Mouse (Mus musculus) frontal cortex, postnatal 36 days (tissue): ENCODE measurements at regions not wholly inside any gene's neighbourhood (a gene's known extent, or its start where the extent isn't known, plus 50 kb on each side); places are given as distances from the start of the nearest gene placed in this dataset.

Experiments
- DNase-seq, 2 experiments: peaks; one replicate each; pipeline ENCODE4 v3.0.0; 2022; ENCODE audit warnings: low spot score in 2 of 2

GRCm38 (mm10) chr9:61675366-61675765, 239.0 kb downstream of the Rplp1 start:
- no peak for DNase-seq

DNA sequence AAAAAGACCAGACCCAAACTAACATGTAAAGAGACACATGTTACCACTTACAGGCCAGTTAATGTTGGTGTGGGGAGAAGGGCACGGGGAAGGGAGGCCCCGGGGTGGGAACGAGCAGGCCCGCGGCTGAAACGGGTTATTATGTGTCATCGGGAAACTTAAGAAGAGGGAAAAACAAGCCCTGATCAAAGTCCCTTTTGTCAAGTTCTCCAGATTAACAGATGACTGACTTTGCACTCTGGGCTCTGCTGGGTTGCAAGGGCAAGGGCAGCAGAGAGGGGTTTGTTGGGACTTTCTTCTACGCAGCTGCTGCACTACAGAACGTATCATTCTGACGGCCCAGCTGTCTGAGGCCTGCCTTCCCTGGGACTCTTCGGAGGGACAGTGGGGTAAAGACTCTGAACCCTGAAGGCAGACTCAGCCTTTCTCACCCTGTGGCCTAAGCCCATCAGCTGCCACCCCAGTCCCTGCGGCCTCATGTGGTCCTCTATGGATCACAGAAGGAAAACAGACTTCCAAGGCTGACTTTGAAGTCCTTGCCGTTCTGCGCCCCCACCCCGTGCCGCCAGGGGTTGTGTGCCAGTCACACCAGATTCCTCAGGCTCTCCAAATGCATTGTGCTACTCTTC, 240.7 kb downstream of the Rplp1 start:
- DNase-seq: no peak

- no peak for DNase-seq
Measured at GRCm38 (mm10) chr9:61670986-61671385, 243.4 kb downstream of the Rplp1 start.

- no peak for DNase-seq
Measured at GRCm38 (mm10) chr9:61669729-61670520, 244.4 kb downstream of the Rplp1 start.

DNA sequence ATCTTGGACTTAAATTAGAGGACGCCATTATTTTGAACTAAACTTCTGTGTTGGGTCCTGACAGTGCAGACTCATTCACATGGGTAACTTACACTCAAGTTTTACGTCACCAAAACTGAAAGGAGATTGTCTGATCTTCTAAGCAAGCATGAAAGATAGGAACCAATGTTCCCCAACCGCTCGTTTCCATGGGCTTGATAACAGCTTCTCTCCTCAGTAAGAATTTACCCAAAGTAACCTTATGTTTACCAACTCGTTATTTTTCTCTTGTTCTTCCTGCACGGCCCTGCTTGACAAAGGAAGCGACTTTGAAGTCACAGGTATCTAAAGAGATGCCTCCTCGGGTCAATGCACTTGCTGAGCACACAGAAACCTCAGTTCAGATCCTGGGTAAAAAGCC, 245.6 kb downstream of the Rplp1 start:
- DNase-seq: no peak

DNA sequence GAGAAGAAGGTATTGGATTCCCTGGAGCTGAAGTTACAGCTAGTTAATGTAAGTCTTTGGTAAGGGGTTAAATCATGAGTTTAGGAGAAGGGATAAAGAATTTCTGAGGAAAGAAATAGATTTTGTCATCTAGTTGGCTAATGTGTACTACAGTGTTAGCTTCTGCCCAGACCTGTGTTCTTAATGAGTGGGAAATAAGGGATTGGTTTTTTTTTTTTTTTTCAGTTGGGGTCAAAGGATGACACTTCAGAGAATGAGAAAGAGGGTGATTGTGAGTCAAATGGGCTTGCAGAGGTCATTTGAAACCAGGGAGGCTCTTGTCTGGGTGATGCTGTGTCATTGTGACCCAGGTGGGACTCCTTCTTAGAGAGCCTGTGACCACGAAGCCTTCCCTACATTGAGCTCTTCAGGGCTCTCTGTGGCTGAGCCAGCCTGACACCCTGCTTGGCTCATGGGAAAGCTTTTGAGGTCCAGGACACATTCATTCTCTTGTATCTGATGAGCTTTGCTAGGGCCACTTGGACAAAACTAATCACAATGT, 246.1 kb downstream of the Rplp1 start:
- DNase-seq: no peak

DNA sequence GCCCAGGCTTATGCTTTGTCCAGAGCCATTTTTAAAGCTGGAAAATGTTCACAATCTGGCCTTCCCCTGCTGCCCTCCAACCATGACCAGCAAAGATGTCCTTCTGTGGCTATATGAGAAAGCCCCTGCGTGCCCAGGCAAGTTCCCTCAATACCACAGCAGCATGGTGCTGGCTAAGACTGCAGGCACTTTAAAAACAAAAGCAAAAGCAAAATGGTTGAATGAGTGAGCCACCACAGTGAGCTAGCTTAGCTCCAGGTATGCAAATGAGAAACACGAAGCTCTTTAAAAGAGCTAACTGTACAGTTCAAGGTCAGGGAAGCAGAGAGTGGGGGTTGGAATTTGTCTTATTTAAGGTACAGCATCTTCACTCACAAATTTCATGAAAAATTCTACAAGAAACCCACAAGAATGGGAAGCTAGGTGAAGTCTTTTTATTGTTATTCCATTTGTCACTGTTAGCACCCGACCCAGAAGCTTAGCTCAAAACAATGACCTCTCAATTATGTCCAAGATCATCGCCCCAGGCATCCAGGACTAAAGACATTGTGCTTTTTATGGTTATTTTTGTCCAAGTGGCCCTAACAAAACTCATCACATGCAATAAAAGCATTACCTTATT, 246.8 kb downstream of the Rplp1 start:
- no peak for DNase-seq

- no peak for DNase-seq
Measured at GRCm38 (mm10) chr9:61666761-61667332, 247.5 kb downstream of the Rplp1 start.

DNA sequence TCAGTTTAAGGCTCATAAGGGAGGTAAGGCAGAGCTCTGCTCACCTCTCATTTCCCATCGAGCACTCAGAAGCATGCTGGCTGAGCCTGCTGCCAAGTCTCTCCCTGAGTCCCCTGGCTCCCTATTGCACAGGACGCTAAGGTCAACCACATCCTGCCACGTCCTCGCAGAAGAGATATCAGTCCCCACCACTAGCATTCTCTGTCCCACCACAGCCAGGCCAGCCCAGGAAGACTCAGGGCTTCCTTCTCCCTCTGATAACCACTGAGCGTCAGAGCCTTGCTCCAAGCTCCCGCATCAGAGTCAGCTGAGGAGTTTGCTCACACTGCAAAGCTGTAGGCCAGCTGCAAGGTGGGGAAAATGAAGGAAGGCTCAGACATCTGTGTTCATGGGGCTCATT, 248.2 kb downstream of the Rplp1 start:
- DNase-seq: no peak

DNA sequence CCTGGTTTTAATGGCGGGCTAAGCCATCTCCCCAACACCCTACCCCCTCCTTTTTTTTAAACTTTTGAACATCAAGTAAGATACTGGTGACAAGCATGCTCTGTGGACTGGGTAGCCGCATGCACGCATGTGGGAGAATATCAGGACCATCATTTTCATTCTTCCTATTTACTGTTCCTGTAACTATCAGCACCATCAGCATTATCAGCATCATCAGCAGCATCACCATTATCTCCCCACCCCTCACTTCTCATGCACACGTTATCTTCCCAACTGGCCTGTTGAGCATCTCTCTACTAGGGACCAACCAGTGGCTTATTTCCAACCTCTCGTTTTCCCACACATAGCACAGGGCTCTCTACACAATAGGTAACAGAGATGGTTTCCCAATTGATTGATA, 249.1 kb downstream of the Rplp1 start:
- no peak for DNase-seq

GRCm38 (mm10) chr9:61664000-61664622, 250.2 kb downstream of the Rplp1 start:
- peak in 1 of 2 experiments; percentile 12 for DNase-seq

GRCm38 (mm10) chr9:61662055-61663028, 252.0 kb downstream of the Rplp1 start:
- no peak for DNase-seq

DNA sequence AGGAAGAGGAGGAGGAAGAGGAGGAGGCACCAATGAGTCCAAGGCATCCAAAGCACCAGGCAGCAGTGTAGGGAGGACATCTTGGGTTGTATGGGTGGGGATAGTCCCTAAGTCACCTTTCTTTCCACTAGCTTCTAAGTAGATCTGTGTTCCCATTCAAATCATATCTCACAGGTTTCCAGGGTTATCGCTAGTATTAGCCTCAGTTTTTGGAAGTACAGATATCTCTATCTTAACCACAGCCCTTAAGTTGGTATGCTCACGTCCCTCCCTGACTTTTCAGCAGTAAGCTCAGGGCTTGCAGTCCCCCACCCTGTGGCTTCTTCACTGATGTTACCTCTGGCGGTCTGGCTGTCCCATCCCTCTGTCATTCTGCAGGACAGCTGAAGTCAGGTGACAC, 254.2 kb downstream of the Rplp1 start:
- DNase-seq: no peak

DNA sequence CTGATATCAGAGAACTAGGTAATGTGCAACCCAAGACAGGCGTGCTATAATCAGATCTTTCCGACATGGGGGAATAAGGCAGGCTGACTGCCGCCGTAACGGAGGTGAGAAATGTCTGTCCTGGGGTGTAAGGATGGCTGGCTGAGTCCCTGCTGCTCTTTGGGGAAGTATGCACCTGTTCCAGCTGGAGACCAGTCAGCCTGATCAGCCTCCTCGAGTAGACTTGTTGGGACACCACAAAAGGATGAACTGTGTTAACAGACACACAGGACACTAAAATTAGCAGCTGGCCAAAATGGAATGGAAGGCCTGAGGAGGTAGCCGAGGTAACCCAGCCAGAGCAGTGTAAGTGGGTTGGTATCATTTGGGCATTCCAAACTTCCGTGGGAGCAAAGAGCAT, 256.3 kb downstream of the Rplp1 start:
- no peak for DNase-seq

DNA sequence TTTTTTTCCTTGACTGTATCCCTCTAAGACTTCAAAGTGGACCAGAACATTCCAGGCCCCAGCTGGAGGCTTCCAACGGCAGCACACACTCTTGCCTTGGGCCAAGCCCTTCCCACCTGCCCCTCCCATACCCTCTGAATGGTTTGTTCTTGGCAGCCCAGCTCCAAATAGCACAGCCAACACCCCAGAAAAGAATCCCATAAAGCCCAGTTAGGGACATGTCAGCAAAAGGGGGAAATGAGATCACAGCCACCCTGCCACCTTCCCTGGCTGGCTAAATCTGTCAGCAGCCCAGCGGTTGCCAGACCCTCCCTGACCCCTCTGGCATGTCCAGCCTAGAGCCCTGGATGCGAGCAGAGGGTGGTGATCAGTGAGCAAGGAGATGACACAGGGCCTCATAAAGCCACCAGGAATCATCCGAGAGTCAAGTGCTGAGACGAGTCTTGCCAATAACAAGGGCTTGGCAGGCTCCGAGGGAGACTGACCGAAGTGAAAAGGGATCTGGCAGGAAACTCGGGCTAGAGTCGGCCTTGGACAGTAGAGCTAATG, 258.8 kb downstream of the Rplp1 start:
- peak in 1 of 2 experiments; percentile 6 for DNase-seq

- DNase-seq: no peak
Measured at GRCm38 (mm10) chr9:61645661-61646425, 268.5 kb downstream of the Rplp1 start.

GRCm38 (mm10) chr9:61640739-61641138, 268.6 kb downstream of the Tle3 start:
- no peak for DNase-seq

DNA sequence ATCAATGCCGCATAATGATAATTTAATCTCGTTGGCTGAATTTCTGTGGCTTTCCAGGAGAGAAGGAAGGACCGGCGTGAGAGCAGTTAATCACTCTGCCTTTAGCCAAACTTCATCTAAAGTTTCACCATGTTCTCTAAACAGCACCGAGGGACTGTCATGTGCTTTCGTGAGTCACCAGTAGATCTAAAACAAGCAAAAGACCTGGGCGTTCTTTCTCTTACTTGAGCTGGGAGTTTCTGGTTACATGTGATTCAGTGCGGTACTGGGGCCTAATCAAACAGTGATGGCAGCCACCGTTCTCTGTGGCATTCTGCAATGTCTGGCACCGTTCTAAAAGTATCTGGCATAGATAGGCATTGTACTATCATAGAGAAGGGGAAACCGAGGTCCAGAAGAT, 266.7 kb downstream of the Tle3 start:
- DNase-seq: no peak

DNA sequence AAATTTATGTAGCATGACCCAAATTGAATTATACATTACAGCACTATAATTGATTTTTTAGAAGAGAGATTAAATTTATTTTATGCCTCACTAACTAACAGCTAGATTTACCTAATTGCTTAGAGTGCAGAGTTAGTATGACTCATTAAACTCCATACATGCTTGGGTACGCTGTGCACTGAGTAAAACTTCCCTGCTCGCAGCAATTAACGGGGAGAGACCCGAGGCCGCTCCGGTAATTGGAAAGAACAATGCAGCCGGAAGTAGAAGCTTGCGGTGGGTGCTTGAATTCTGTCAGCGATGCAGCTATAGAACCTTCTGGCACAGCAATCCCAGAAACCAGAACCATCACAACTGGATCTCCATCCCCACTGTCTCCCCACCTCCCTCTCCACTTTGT, 261.8 kb downstream of the Tle3 start:
- no peak for DNase-seq

DNA sequence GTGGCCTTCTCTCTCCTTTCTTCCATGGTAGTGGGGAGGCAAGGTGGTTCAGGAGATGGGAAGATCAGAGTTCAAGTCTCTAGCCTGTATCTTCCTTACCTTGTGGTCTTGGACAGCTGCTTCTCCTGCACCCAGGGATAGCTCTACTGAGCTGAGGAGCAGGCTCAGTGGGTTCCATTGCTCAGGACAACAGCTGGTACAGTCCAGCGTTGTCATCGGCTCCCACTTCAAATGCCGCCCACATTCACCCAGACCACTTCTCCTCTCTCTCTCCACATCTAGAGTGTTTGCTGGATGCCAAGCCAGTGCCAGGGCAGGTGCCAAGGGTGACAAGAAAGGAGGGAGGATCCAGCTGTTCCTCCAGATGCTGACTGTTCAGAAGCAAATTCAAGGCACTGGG, 260.4 kb downstream of the Tle3 start:
- no peak for DNase-seq
